Comparison of ENCODE assay signal across 9 mouse cellular contexts in the genomic region with DNA sequence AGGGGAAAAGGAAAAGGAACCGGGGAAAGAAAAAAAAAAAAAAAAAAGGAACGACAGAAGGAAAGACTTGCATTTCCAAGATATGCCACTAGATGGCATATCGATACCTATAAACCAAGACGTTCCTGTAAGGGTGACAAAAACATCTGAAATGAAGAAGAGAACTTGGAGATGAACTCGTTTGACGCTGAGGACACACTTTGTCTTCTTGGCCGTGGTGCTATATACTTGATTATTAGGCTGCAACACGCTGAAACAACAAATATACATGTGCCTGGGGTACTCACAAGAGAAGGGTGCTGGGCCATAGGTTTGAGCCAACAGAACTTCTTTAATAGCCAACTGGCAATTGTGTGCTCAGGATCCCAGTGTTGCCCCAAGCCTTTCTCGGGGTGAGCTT.
A peak's percentile ranks its signal among the peaks of the same experiment; 100 is the strongest.
DNase-seq lines count a peak whose midpoint lies in the region; ATAC-seq and TF ChIP-seq lines count a peak whose summit lies in the region.
"Had no signal": no experiment of that assay in that cellular context is flagged by ENCODE, and none has a peak within 500 bp of the region (broad histone marks: within the 10 kb centered on the region; RNA-seq: fewer than 3 reads in every experiment).

No protein-coding gene starts in this region.

- no peak overlapping the region for H3ac ChIP-seq in myocyte (ENCODE audit: control insufficient read depth, insufficient read length)

- intact Hi-C loops in gastrocnemius, postnatal 36 days (cut with DNase I): loop anchor here (5.0 kb wide), 2 partner anchors 312 to 372 kb away; partner anchors contain the start of gene E130311K13Rik

- H3K4me2 ChIP-seq in heart, embryonic 15.5 days: peak overlapping the region; percentile 32
- H3K4me2 ChIP-seq in myocyte (ENCODE audit: low read depth): peak overlapping the region; percentile 71
- H3K4me2 ChIP-seq: liver, embryonic 15.5 days had no signal

- TF ChIP-seq POLR2A in myocyte (IDR thresholded peaks at IDR 0.05; ENCODE audit: insufficient read length, low read depth): no peak

- no peaks in the 10 kb centered on the region for H3K27me3 ChIP-seq in heart, embryonic 15.5 days
- H3K27me3 ChIP-seq in myocyte (ENCODE audit: control insufficient read depth, insufficient read depth, insufficient read length): no peaks in the 10 kb centered on the region
- H3K27me3 ChIP-seq: liver, embryonic 15.5 days had no signal

- DNase-seq in gastrocnemius, adult 18-20 months (ENCODE audit: low spot score): peak; percentile 27
- DNase-seq in gastrocnemius, postnatal 36 days: no peak
- peak; percentile 55 for DNase-seq in A20 (ENCODE audit: low read depth, low spot score)
- DNase-seq in c-Kit-positive CD71-positive TER-119-negative erythroid progenitor cells, embryonic 14.5 days (ENCODE audit: low read depth): peak; percentile 6
- peak; percentile 17 to 26 for DNase-seq in layer of hippocampus, postnatal 10 days (ENCODE audit: low spot score in 2 of 2)
- no peak for DNase-seq in T-cell, adult 2 months (ENCODE audit: low spot score)

- H3K9ac ChIP-seq in heart, embryonic 15.5 days: no peak overlapping the region
- H3K9ac ChIP-seq: liver, embryonic 15.5 days had no signal

- H3K9me3 ChIP-seq in heart, embryonic 15.5 days (replicated peaks): no peaks in the 10 kb centered on the region
- H3K9me3 ChIP-seq: liver, embryonic 15.5 days had no signal

- no peak for ATAC-seq in heart, embryonic 15.5 days (replicated peaks; ENCODE audit: insufficient number of reproducible peaks, insufficient read depth, low FRiP score, low read depth)

- H3K4me3 ChIP-seq in heart, embryonic 15.5 days: 0 out of 2 replicates have a peak overlapping the region, but pooled peaks have one; percentile 18
- no peak overlapping the region for H3K4me3 ChIP-seq in myocyte
- H3K4me3 ChIP-seq: liver, embryonic 15.5 days had no signal

- WGBS in heart, embryonic 15.5 days: 6% methylated on average over 9 of the region's 9 CpGs

- no peaks in the 10 kb centered on the region for H3K79me2 ChIP-seq in myocyte (ENCODE audit: control insufficient read depth, insufficient read depth)

- H3K36me3 ChIP-seq in heart, embryonic 15.5 days: no peaks in the 10 kb centered on the region
- H3K36me3 ChIP-seq in myocyte (ENCODE audit: control insufficient read depth, insufficient read depth): no peaks in the 10 kb centered on the region
- H3K36me3 ChIP-seq: liver, embryonic 15.5 days had no signal

- H3K4me1 ChIP-seq in heart, embryonic 15.5 days (replicated peaks): no peaks in the 10 kb centered on the region
- H3K4me1 ChIP-seq: liver, embryonic 15.5 days had no signal

- H3K27ac ChIP-seq in heart, embryonic 15.5 days: no peak overlapping the region
- H3K27ac ChIP-seq: liver, embryonic 15.5 days had no signal

TF ChIP-seq in myocyte, 11 proteins besides CTCF, POLR2A, EP300 and RAD21:
- no peak for TF ChIP-seq CEBPB (IDR thresholded peaks at IDR 0.05; ENCODE audit: insufficient read depth, poor library complexity, severe bottlenecking)
- TF ChIP-seq TCF12 (IDR thresholded peaks at IDR 0.05; ENCODE audit: insufficient read depth, poor library complexity, severe bottlenecking): no peak
- no peak for TF ChIP-seq MAX (IDR thresholded peaks at IDR 0.05; ENCODE audit: low read depth)
- TF ChIP-seq MYOG (IDR thresholded peaks at IDR 0.05; ENCODE audit: control insufficient read depth in 1 of 3, insufficient read depth in 1 of 3, insufficient read length in 2 of 3, low read depth in 2 of 3): no peak
- TF ChIP-seq MYOD1 (IDR thresholded peaks at IDR 0.05; ENCODE audit: control insufficient read depth in 1 of 3, insufficient read length in 2 of 3, low read depth in 2 of 3): no peak
- TF ChIP-seq E2F4 (IDR thresholded peaks at IDR 0.05; ENCODE audit: insufficient read depth): no peak
- TF ChIP-seq TCF3 (IDR thresholded peaks at IDR 0.05; ENCODE audit: insufficient read length, low read depth): no peak

Comparison
In these comparisons a context has a peak if more than half of its experiments do, and no peak if none do; other contexts are left out.
1. DNase-seq: peak in gastrocnemius, adult 18-20 months (single experiment), A20 (single experiment), c-Kit-positive CD71-positive TER-119-negative erythroid progenitor cells, embryonic 14.5 days (single experiment) and layer of hippocampus, postnatal 10 days (2 of 2); none in gastrocnemius, postnatal 36 days (0 of 2) and T-cell, adult 2 months (single experiment).